Mouse (Mus musculus): Measurements from ENCODE around the gene Gm2007. TPM values are rescaled to one million over a fixed set of nuclear protein-coding genes. Genes with fewer than 3 reads are reported as not detected.

The Gm2007 gene
- 2.3 TPM for polyA plus RNA-seq (2014; fragmentation: Illumina TruSeq; extraction: RNeasy Lipid Tissue Mini Kit (QIAGEN cat#74804); ENCODE audit: low replicate concordance)

GRCm38 (mm10) chr2:175741237-175741636 is at the start of gene Gm2007:
Gm2007 (plus strand) TSS chr2:175741537.

GRCm38 (mm10) chr2:175703546-175703945 is 37.8 kb upstream of the Gm2007 start, which contains the start of gene Zfp969:
Zfp969 (minus strand) TSS chr2:175703646.

GRCm38 (mm10) chr2:175800993-175801392 is 59.7 kb downstream of the Gm2007 start, which contains the start of gene Gm14288:
Gm14288 (minus strand) TSS chr2:175801093.

Other genes starting within 250 kb of the Gm2007 start
- 2.3 TPM for gene Gm11007, start 97.6 kb upstream of the Gm2007 start, polyA plus RNA-seq (2014; fragmentation: Illumina TruSeq; extraction: RNeasy Lipid Tissue Mini Kit (QIAGEN cat#74804); ENCODE audit: low replicate concordance)
- not detected for gene Zfp969, start 37.9 kb upstream of the Gm2007 start, polyA plus RNA-seq (2014; fragmentation: Illumina TruSeq; extraction: RNeasy Lipid Tissue Mini Kit (QIAGEN cat#74804); ENCODE audit: low replicate concordance)
- 3.5 TPM for gene Gm14288, start 59.6 kb downstream of the Gm2007 start, polyA plus RNA-seq (2014; fragmentation: Illumina TruSeq; extraction: RNeasy Lipid Tissue Mini Kit (QIAGEN cat#74804); ENCODE audit: low replicate concordance)
- 24.2 TPM for gene Gm6710, start 127.7 kb downstream of the Gm2007 start, polyA plus RNA-seq (2014; fragmentation: Illumina TruSeq; extraction: RNeasy Lipid Tissue Mini Kit (QIAGEN cat#74804); ENCODE audit: low replicate concordance)
- gene Zfp966, start 189.6 kb downstream of the Gm2007 start, polyA plus RNA-seq (2014; fragmentation: Illumina TruSeq; extraction: RNeasy Lipid Tissue Mini Kit (QIAGEN cat#74804); ENCODE audit: low replicate concordance) = 41.2 TPM
- gene Gm2026, start 223.8 kb downstream of the Gm2007 start, polyA plus RNA-seq (2014; fragmentation: Illumina TruSeq; extraction: RNeasy Lipid Tissue Mini Kit (QIAGEN cat#74804); ENCODE audit: low replicate concordance) = 23.3 TPM

Measured in small intestine, adult 10 weeks (tissue).